Mouse (Mus musculus) left cerebral cortex, postnatal 25 days (tissue): Measurements from ENCODE around the gene Zfp619. TPM values are rescaled to one million over a fixed set of nuclear protein-coding genes. Genes with fewer than 3 reads are reported as not detected.
A peak's percentile ranks its signal among the peaks of the same experiment; 100 is the strongest.
"Not testable (repeated sequence)": the region's sequence is repeated elsewhere in the genome, so short reads cannot be mapped to it uniquely, and the experiment has no call there.

Experiments used
- DNase-seq, 2 experiments: peaks; one replicate each; pipeline ENCODE4 v3.0.0; 2022; ENCODE audit warnings: low spot score in 2 of 2, mixed read lengths in 1 of 2
- intact Hi-C: fragments of 180-260 bp; cut with DNase I; formaldehyde crosslinking; loops from one replicate; pipeline ENCODE4 v1.15.1; 2025
- total RNA-seq, 2 experiments: library from RNA; stranded (reverse); gene quantifications; 2 replicates each; pipeline ENCODE4 v1.2.3; 2021

Zfp619 gene
- total RNA-seq = 1 to 10 TPM; 4.7 to 4.8 TPM

DNA sequence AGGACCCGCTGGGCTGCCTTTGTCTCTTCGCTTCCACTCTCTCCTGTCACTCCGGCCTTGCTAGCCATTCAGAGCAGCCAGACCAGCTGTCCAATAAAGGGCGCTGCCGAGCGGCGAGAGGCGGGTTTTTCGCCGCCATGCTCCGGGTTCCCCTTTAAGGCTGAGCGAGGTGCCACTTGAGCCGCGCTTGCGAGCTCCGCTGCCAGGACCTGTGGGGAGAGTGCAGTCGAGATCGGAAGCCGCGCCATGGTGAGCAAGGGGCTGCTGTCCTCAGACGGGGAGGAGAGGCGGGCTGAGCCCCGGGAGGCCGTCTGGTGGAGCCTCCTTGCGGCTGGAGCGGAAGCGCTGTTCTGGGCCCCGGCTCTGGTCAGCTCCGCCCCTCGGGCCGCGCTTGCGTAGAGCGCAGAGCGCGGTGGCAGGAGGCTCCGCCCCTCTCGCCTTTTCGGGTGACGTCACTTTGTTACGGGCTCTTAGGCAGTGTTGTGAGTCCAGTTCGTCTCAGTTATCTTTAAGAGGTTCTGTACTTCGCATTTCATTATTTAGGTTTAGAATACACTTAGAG, at the start of gene Zfp619:
Gene Zfp619 (plus strand): TSS at position 151 of the 562 bp plus-strand sequence.
- intact Hi-C loops = no loop called here

DNA sequence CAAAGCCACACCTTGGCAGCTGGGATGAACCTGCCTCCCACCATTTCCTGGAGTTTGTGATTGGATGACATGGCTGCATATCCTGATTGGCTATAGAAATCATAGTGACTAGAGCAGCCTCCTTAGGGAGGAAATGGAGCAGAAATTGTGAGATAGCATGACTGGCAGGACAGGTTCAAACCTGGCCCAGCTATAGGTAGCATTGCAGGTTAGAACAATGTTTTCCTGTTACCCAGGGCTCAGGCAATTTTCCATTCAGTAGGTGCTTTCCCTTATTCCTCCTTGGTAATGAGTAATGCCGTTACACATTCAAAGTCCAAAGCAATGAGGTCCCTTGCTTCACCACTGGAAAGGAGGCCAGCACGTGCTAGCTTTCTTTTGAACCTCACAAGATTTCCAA, 38.6 kb upstream of the Zfp619 start:
- intact Hi-C loops = no loop called here
- no peak for DNase-seq

More for the DNA sequence above, at the start of gene Zfp619:
- peak; percentile 95 to 97 for DNase-seq

DNA sequence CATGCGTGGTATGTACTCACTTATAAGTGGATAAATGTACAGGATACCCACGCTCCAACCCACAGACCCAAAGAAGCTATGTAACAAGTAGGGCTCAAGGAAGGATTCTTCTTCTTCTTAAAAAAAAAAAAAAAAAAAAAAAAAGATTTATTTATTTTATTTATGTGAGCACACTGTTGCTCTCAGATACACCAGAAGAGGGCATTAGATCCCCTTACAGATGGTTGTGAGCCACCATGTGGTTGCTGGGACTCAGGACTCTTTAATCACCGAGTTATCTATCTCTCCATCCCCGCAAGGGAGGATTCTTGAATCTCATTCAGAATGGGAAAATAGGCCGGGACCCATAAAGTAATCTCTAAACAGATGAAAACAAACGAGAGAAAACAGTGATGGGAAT, 33.2 kb upstream of the Zfp619 start:
- no peak for DNase-seq
- intact Hi-C loops = no loop called here

DNA sequence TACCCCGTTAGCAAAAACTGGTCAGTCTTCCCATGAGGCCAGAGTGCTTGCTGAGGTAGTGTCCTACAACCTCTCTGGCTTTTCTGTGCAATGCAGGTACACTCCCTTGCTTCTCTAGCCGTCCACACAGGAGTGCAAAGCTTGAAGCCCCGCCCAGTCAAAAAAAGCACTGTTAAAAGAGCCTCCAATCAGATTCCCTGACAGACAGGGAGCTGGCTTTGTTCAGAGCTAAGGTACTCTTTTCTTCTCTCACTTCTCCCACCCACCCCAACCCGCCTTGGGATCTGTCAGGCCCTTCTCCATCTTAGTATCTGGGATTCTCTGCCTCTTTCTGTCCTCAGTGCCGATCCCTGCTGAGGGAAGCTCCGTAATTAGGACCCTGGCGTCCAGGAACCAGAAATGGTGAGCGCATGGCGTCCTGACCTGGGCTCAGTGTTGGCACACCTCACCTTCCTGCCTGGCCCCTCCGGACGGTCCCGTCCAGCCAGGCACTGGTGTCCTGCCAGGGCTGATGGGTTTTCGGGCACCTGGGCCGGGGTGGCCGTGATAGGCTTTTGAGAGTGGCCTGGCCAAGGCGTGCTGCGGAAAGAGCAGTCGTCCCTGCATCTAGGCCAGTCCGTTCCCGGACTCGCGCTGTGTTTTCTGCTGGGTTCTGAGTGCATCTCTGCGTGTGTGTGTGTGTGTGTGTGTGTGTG, 30.3 kb upstream of the Zfp619 start:
- DNase-seq = peak; percentile 12 to 23
- intact Hi-C loops = no loop called here

DNA sequence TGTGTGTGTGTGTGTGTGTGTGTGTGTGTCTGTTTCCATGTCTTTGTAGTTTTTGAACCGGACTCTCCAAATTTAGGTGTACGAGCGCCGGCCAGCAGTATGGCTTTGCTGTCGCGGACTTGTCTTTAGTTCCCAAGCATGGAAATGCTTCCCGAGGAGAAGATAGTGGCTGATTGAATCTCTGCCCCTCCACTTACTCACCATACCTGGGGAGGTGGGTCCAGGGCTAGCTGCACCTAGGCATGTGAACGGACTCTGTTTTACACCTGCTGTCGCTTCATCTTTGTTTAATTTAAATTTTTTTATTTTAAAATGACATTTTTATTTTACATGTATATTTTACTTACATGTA, 29.7 kb upstream of the Zfp619 start:
- DNase-seq = no peak
- intact Hi-C loops = no loop called here

DNA sequence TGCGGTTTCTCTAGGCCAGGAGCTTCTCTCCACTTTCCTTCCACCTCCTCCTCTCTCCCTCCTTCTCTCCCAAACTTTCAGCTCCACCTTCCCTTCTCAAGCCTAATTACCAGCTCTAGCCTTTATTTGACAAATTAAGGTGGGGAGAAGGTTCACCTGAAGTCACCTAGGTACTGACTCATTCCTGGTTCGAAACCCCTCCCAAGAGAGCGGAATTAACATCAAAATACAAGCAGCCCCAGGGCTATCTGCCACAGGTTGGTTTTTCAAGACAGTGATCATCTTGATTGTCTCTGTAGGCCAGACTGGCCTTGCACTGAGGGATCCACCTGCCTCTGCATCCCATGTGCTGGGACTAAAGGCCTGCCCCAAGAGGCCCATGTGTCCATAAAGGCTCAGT, 22.9 kb upstream of the Zfp619 start:
- DNase-seq = no peak
- intact Hi-C loops = no loop called here

DNA sequence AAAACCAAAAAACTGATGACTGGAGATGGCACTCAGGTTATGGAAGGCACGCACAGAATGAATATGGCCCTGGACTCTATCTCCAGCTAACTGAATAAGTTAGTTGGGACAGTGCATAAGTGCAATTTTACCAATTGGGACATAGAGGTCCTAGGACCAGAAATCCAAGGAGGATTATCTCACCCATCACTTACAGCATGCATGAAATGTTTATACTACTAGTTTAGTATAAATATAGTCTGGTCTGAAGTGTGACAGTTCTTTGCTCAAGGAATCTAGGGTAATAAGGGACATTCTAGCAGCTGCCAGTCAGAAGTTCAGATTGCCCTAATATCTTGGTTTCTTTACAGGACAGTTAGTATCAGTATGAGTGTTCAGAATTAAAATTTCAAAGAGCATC, 13.5 kb upstream of the Zfp619 start:
- no peak for DNase-seq
- intact Hi-C loops = no loop called here

DNA sequence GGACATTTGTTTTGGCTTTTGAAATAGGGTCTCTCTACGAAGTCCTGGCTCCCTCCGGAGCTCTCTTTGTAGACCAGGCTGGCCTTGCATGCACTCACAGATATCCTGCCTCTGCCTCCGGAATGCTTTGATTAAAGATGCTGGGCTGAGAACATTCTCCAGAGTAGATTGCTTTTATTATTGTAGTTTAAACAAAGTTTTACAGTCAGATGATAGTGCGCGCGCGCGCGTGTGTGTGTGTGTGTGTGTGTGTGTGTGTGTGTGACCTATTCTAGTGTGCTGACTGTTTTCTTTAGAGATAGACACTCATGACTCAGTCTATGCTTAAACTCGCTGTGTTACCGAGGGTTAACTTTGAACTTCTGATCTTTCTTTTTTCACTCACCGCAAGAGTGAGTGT, 796 bp downstream of the Zfp619 start:
- peak in 1 of 2 experiments; percentile 11 for DNase-seq
- intact Hi-C loops = no loop called here

DNA sequence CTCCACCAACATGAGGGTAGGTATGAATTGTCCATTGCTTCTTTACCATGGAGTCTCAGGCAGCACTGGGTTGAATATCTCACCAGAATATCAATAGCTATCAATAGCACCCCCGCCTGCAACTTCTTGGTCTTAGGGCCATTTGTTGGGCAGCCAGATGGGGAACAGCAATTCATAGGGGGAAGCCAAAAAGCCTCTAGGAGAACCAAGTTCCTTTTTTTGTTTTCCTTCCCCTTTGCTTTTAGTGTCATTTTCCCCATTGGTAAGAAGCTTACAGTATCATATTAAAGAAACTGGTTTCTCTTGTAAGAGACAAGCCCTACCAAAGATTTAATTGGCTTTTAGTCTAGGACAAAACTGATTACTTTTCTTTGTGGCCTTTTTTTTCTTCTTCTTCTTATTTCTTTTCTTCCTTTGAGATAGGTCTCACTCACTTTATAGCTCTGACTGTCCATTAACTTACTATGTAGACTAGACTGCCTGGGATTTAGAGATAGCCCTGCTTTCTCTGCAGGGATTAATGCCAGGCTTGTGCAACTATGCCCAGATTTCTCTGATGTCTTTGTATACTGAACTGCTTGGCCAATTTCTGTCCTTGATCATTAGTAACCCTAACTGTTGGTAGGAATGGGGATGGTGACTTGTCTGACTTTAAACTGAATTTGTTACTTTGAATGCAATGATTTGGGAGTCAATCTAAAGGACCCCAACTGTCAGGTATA, 6.3 kb downstream of the Zfp619 start:
- DNase-seq = no peak
- intact Hi-C loops = no loop called here

DNA sequence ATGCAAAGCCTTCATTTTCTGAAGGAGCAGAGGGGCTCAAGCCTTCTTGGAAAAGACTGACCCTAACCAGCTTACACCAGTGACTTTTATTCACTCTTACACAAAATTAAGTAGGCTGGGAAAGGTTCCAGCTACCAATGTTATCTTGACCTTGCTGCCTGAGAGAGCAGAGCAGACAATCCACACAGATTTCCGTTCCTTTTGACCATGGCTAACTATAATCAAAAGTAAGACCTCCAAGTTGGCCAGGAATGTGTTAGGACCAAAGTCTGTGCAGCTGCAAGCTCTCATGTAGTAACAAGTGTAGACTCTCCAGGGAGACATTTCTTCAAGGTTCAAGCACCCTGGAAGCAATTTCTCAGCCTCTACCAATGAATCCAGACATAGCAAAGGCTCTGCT, 25.6 kb downstream of the Zfp619 start:
- intact Hi-C loops = no loop called here
- no peak for DNase-seq

DNA sequence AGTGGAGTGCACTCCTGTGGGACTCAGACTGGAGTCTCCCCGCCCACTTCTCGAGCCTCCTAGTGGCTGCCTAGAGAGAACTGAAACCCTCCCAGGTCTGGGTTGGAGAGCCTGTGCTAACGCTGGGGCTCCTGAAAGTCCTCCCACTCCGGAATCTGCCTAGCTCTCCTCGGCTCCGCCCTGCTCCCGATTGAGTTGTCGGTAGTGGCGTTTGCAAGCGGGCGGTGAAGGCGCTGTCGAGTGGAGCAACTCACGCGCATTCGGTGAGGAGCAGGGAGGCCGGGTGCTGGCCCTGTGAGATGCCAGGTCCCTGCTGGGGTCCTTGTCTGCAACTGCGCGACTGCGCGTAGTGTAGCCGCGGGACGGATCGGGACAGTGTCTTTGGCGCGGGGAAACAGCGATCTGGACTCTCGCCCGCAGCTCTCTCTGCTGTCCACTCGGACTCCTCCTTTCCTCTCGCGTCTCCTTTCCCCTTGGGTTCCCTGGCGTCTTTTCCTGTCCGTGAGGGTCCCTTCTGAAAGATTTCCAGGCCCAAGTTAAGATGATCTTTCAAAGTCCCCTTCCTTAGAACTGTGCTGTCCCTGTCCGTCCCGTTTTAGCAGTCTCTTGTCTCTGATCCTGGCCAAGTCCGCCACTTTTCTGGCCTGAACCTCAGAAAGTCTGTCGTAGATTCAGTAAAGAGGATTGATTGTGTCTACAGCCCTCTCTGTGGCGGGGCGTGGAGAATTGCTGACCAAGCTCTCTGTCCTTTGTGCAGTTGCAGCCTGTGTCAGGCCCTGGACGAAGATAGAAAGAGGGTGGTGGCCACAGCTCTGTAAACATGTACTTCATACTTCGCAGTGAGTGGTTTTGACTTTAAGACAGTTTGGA, 26.9 kb downstream of the Zfp619 start:
- intact Hi-C loops = no loop called here
- DNase-seq = peak; percentile 40 to 67

DNA sequence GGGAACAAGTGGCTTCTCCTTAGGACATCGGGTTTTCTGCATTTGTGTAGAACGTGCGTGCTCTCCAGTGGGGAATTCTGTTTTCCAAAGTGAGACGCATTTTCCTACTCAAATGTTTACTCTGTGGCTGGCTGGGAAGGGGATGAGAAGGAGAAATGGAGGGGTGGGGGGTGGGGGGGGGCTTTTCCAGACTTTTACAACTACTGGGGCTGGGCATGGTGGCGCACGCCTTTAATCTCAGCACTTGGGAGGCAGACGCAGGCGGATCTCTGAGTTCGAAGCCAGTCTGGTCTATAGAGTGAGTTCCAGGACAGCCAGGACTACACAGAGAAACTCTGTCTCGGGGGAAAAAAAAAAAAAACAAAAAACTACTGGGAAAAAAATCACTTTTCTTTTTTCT, 27.6 kb downstream of the Zfp619 start:
- intact Hi-C loops = no loop called here
- no peak for DNase-seq

DNA sequence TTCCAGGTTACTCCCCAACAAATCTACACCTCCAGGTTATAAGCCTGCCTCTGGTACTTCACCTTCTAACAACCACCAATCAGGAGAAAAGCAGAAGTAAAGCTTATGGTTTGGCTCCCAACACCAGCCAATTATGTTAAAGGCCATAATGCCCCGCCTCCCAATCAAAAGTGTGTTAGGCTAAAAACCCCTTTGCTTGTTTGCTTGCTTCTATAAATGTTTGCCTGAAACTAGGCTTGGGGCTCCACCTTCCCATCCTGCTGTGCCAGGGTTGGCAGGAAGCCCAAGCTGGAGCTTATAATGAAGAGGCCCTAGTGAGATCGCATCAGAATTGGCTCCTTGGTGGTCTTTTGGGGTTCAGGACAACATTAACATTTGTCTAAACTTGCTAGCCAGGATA, 31.8 kb downstream of the Zfp619 start:
- intact Hi-C loops = no loop called here
- DNase-seq = no peak

DNA sequence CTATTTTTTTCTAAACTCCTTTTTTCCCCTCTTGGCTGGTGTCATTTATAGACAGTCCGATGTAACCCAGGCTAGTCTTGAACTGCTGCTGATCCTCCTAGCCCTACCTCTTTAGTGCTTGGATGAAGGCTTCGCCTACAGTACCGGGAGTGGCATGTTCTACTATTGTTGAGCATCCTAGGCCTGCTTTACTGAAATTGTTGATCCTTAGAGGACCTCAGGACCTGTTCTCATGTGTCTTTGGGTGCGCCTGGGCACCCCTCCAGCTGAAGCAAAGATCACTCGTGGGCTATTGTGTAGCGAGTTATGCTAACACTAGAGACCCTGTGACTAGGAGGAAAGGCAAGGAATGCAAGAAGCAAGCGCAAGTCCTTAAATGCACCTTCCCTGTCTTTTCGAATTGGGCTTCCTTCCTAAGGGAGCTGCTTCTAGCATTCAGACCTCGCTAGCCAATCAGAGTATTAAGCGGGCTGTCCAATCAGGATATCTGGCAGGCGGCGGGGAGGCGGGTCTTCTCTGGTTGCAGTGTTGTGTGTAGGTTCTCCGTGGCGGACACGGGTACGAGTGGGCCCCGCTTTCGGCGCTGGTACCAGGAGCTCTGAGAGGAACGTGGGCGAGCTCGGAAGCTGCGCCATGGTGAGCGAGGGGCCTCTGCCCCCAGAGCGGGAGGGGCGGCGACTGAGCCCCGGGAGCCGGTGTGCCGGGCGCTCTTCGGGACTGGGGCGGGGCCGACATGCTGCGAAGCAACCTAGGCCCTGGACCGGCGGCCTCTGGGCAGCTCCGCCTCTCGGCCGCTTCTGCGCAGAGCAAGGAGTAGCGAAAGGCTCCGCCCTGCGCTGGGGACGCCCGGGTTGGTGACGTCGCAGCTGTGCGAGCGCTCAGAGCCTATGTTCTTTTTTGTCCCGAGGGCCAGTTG, 34.7 kb downstream of the Zfp619 start:
- intact Hi-C loops = loop anchor here (5.0 kb wide), 1 partner anchor 105 kb away; no protein-coding TSS in a partner anchor
- DNase-seq = peak; percentile 98 to 99

DNA sequence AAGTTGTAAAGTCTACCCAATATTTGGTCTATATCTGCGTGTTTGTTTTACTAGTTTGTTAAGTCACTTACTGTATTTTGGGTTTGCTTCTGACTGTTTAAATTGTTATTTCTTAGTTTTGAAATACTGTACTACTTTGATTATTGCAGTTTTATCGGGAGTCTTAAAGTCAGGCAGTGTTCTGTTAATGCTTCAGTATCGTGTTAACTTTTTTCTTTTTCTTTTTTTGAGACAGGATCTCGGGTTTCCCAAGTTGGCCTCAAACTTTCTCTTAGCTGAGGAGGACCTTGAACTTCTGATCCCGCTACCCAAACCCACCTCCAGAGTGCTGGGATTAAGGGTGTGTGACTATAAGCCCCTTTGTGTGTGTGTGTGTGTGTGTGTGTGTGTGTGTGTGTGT, 35.4 kb downstream of the Zfp619 start:
- intact Hi-C loops = loop anchor here (5.0 kb wide), 1 partner anchor 106 kb away; no protein-coding TSS in a partner anchor
- no peak for DNase-seq

DNA sequence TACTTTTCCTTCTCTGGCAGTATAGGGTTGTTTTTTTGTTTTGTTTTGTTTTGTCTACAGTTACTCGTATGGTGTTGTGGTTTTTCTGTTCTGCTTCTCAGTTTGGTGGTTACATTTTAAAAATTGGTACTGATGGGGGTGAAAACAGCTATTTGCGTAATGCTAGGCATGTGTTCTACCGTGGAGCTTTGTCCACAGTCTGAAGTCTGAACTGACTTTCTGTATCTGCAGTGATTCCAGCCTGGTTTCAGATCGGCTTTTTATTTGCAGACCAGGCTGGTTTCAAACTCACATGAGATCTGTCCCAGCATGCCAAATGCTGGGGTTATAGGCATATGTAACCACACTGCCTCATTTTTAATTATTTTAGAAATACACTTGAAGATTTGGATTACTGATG, 36.3 kb downstream of the Zfp619 start:
- intact Hi-C loops = loop anchor here (5.0 kb wide), 1 partner anchor 107 kb away; no protein-coding TSS in a partner anchor
- no peak for DNase-seq

DNA sequence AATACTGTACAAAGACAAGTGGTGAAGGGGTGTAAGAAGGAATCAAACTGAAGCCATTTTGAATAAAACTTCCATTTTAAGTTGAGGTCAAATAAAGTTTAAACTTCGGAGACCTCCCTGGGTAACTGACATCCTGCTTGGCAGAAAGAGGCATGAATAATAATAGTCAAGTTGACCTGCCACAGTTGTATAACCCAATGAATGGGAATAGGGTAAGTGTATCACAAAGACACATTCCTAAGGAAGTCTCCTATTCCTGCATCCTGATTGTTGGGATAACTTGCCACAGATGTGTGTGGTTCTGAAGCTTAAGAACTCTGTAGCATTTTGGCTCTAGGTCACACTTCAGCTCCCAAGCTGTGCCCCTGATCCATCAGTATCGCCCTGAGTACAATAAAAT, 62.5 kb downstream of the Zfp619 start:
- intact Hi-C loops = no loop called here
- DNase-seq = no peak

DNA sequence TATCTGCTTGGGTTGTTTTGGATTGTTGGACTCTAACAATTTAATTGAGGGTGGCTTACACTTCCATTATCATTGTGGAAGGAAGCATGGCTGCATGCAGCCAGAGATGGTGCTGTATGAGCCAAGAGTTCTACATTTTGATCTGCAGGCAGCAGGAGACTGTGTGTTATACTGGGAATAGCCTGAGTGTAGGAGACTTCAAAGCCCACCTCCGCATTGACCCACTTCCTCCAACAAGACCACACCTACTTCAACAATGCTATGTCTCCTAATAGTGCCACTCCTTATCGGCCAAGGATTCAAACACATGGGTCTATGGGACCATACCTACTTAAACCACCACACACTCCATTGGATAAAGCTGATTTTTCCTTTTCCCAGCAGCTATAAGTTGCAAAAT, 63.0 kb downstream of the Zfp619 start:
- no peak for DNase-seq
- intact Hi-C loops = no loop called here

DNA sequence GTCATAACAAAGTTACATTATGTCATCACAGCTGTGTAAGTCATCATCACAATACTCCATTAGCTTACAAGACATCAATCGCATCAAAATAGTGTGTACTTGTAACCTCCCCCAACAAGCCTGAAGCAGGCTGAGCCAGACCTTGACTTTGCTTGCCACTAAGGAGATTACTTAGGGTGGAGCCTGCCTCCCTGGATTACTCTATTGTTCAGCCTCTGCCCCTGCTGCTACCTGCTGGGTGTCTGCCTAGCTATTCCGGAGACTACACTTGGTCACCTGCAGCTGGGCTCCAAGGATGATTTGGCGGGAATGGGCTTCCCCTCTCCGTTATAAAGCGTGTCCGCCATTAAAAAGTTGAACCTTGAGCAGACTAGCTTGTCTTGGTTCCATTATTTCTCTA, 69.3 kb downstream of the Zfp619 start:
- intact Hi-C loops, DNase-seq: not testable (repeated sequence)
